Mouse (Mus musculus): ENCODE data around the gene Snrpc. TPM values are rescaled to one million over a fixed set of nuclear protein-coding genes. Genes with fewer than 3 reads are reported as not detected.

Snrpc gene
- polyA plus RNA-seq, 1 experiment from 2014 or later = 299 TPM

DNA sequence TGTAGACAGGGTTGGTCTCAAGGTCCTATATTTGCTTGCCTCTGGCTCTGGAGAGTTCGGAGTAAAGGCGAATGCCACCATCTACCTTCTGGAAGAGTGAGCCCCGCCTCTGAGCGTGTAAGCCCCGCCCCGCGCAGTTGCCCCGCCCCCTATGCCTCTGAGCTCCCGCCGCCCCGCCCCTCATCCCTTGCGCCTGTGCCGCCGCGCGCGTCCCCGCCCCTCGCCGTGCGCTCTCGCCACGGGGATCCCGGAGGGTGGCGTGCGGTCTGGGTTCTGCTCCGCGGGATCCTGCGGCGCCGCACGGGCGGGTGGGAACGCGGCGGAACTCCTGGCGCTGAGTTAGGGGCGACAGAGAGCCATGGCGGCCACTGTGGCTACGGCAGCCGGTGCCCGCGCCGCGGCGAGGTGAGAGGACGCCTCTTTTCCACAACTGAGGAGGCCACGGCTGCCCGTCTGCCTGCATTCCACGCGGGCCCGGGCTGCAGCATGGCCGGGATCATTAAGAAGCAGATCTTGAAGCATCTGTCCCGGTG is 18.4 kb downstream of the Snrpc start, which contains the start of gene Uhrf1bp1:
Gene Uhrf1bp1 (plus strand): TSS at position 177 of the 533 bp plus-strand sequence.
- H3K4me1 ChIP-seq = peaks cover 23% of the 10 kb centered on the region
- peak within 1 kb of the TSS; percentile 73 for H3K4me2 ChIP-seq (replicated peaks)
- no peaks in the 10 kb centered on the region for H3K9me3 ChIP-seq
- no peaks in the 10 kb centered on the region for H3K27me3 ChIP-seq
- under 1% methylated on average over 54 of the region's 54 CpGs for WGBS
- peak within 1 kb of the TSS; percentile 73 for H3K9ac ChIP-seq (replicated peaks)
- peak within 1 kb of the TSS; percentile 71 for H3K27ac ChIP-seq (replicated peaks)
- peak within 1 kb of the TSS; percentile 79 for H3K4me3 ChIP-seq
- H3K36me3 ChIP-seq = peaks cover 20% of the 10 kb centered on the region
- peak; percentile 88 for ATAC-seq (replicated peaks)

GRCm38 (mm10) chr17:27856798-27857648 is 19.1 kb downstream of the Snrpc start:
- peak overlapping the region; percentile 79 for H3K4me3 ChIP-seq
- H3K27ac ChIP-seq (replicated peaks) = peak overlapping the region; percentile 71
- H3K36me3 ChIP-seq = peaks cover 18% of the 10 kb centered on the region
- H3K27me3 ChIP-seq = no peaks in the 10 kb centered on the region
- peak; percentile 59 for ATAC-seq (replicated peaks)
- H3K4me2 ChIP-seq (replicated peaks) = peak overlapping the region; percentile 73
- WGBS = 1% methylated on average over 52 of the region's 52 CpGs
- no peaks in the 10 kb centered on the region for H3K9me3 ChIP-seq
- H3K9ac ChIP-seq (replicated peaks) = peak overlapping the region; percentile 73
- H3K4me1 ChIP-seq = peaks cover 23% of the 10 kb centered on the region

GRCm38 (mm10) chr17:27857649-27858475 is 19.9 kb downstream of the Snrpc start:
- Histone ChIP-seq H3K27ac (replicated peaks) (no peak overlapping the region), H3K36me3 (peaks cover 10% of the 10 kb centered on the region; the same call in 1 of the 2 replicates)

DNA sequence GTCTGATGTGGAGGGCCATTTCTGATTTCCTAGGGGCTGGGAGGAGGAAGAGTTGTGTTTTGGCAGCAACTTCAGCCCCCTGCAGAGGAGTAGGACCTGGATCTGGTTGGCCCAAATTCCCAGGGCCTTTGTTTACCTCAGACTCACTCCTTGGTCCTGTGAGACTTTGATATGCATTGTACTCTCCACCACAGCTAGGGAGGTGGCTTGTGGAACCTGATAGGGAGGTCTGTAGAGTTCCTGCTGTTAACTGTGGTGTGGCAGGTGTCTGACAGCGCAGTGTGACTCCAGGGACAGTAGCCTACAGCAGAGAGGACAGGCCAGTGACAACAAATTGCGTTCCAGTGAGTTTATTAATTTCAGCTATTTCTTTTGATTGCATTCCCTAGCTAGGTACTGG is 21.2 kb downstream of the Snrpc start:
- Histone ChIP-seq H3K9ac (replicated peaks) (no peak overlapping the region), H3K4me3 (no peak overlapping the region), H3K27me3 (no peaks in the 10 kb centered on the region), H3K4me1 (peaks cover 23% of the 10 kb centered on the region), H3K36me3 (peaks cover 3% of the 10 kb centered on the region; the same call in 1 of the 2 replicates), H3K9me3 (no peaks in the 10 kb centered on the region), H3K4me2 (replicated peaks) (no peak overlapping the region), H3K27ac (replicated peaks) (no peak overlapping the region)
- no peak for ATAC-seq (replicated peaks)
- 54% methylated on average over 2 of the region's 2 CpGs for WGBS

More at GRCm38 (mm10) chr17:27857649-27858475, 19.9 kb downstream of the Snrpc start:
- Histone ChIP-seq H3K27me3 (no peaks in the 10 kb centered on the region), H3K4me3 (peak overlapping the region; percentile 79), H3K9ac (replicated peaks) (peak overlapping the region; percentile 73; the same call in 1 of the 2 replicates), H3K4me1 (peaks cover 23% of the 10 kb centered on the region), H3K9me3 (no peaks in the 10 kb centered on the region), H3K4me2 (replicated peaks) (peak overlapping the region; percentile 73)
- no peak for ATAC-seq (replicated peaks)
- 66% methylated on average over 11 of the region's 11 CpGs for WGBS

DNA sequence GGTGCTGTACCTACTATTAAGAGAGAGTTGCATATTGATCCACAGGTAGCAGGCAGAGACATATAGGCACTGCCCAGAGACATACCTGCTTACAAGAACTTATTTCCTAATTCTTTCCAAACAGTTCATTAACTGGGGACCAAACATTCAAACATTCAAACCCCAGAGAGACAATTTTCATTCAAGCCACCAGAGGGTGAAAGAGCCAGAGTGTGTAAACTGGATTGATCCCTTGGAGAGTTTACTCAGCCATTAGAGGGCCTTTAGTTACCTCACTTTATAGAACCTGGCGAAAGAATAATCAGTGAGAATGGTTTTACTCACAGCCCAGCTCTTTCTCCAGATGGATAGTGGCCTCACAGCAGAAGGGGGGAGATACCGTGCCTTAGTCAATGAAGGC is 27.5 kb downstream of the Snrpc start:
- WGBS = 75% methylated on average over 2 of the region's 2 CpGs
- H3K27ac ChIP-seq (replicated peaks) = no peak overlapping the region
- no peaks in the 10 kb centered on the region; the same call in 1 of the 2 replicates for H3K36me3 ChIP-seq
- H3K4me1 ChIP-seq = no peaks in the 10 kb centered on the region
- ATAC-seq (replicated peaks) = no peak
- no peaks in the 10 kb centered on the region for H3K9me3 ChIP-seq
- no peak overlapping the region for H3K4me2 ChIP-seq (replicated peaks)
- no peak overlapping the region for H3K4me3 ChIP-seq
- no peaks in the 10 kb centered on the region for H3K27me3 ChIP-seq
- no peak overlapping the region for H3K9ac ChIP-seq (replicated peaks)

GRCm38 (mm10) chr17:27866737-27867136 is 28.8 kb downstream of the Snrpc start:
- peaks cover 2% of the 10 kb centered on the region; the same call in 1 of the 2 replicates for H3K4me1 ChIP-seq
- ATAC-seq (replicated peaks) = no peak
- no peak overlapping the region for H3K4me2 ChIP-seq (replicated peaks)
- no peaks in the 10 kb centered on the region for H3K27me3 ChIP-seq
- 88% methylated on average over 4 of the region's 4 CpGs for WGBS
- no peaks in the 10 kb centered on the region for H3K9me3 ChIP-seq
- H3K36me3 ChIP-seq = no peaks in the 10 kb centered on the region; the same call in 1 of the 2 replicates
- H3K27ac ChIP-seq (replicated peaks) = no peak overlapping the region
- H3K4me3 ChIP-seq = no peak overlapping the region
- H3K9ac ChIP-seq (replicated peaks) = no peak overlapping the region

GRCm38 (mm10) chr17:27871851-27872250 is 33.9 kb downstream of the Snrpc start:
- H3K4me2 ChIP-seq (replicated peaks) = no peak overlapping the region
- no peak overlapping the region for H3K9ac ChIP-seq (replicated peaks)
- no peaks in the 10 kb centered on the region; the same call in 1 of the 2 replicates for H3K36me3 ChIP-seq
- no peak overlapping the region for H3K27ac ChIP-seq (replicated peaks)
- no peaks in the 10 kb centered on the region for H3K9me3 ChIP-seq
- peaks cover 2% of the 10 kb centered on the region; the same call in 1 of the 2 replicates for H3K4me1 ChIP-seq
- H3K4me3 ChIP-seq = no peak overlapping the region
- 67% methylated on average over 3 of the region's 3 CpGs for WGBS
- H3K27me3 ChIP-seq = no peaks in the 10 kb centered on the region
- ATAC-seq (replicated peaks) = no peak

DNA sequence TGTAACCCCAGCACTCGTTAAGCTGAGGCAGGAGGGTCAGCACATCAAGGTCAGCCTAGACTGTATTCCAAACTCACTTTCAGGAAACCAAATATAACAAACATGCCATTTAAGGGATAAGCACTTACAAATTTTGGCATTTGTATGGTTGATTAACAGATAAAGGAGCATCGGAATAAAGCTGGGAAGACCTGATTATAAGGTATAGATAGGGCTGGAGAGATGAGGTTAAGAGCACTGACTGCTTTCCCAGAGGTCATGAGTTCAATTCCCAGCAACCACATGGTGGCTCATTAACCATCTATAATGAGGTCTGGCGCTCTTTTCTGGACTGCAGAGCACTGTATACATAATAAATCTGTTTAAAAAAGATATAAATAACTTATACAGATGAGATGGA is 35.6 kb downstream of the Snrpc start:
- ATAC-seq (replicated peaks) = no peak
- Histone ChIP-seq H3K27ac (replicated peaks) (no peak overlapping the region), H3K9ac (replicated peaks) (no peak overlapping the region), H3K9me3 (no peaks in the 10 kb centered on the region), H3K36me3 (no peaks in the 10 kb centered on the region; the same call in 1 of the 2 replicates), H3K4me3 (no peak overlapping the region), H3K4me1 (peaks cover 2% of the 10 kb centered on the region; the same call in 1 of the 2 replicates), H3K27me3 (no peaks in the 10 kb centered on the region), H3K4me2 (replicated peaks) (no peak overlapping the region)
- 77% methylated on average over 3 of the region's 3 CpGs for WGBS

- 78% methylated on average over 5 of the region's 5 CpGs for WGBS
- Histone ChIP-seq H3K9ac (replicated peaks) (no peak overlapping the region), H3K4me3 (no peak overlapping the region), H3K4me1 (peaks cover 2% of the 10 kb centered on the region; the same call in 1 of the 2 replicates), H3K27ac (replicated peaks) (no peak overlapping the region), H3K9me3 (no peaks in the 10 kb centered on the region), H3K36me3 (peaks cover 3% of the 10 kb centered on the region; the same call in 1 of the 2 replicates), H3K27me3 (no peaks in the 10 kb centered on the region), H3K4me2 (replicated peaks) (no peak overlapping the region)
- ATAC-seq (replicated peaks) = no peak
Measured at GRCm38 (mm10) chr17:27874510-27874909, 36.6 kb downstream of the Snrpc start.

- no peaks in the 10 kb centered on the region for H3K27me3 ChIP-seq
- H3K4me2 ChIP-seq (replicated peaks) = no peak overlapping the region
- H3K36me3 ChIP-seq = peaks cover 30% of the 10 kb centered on the region
- no peaks in the 10 kb centered on the region for H3K9me3 ChIP-seq
- H3K4me3 ChIP-seq = no peak overlapping the region
- H3K4me1 ChIP-seq = no peaks in the 10 kb centered on the region
- 69% methylated on average over 11 of the region's 11 CpGs for WGBS
- no peak for ATAC-seq (replicated peaks)
- no peak overlapping the region for H3K27ac ChIP-seq (replicated peaks)
- no peak overlapping the region for H3K9ac ChIP-seq (replicated peaks)
Measured at GRCm38 (mm10) chr17:27881518-27881917, 43.6 kb downstream of the Snrpc start.

GRCm38 (mm10) chr17:27883129-27883528 is 45.2 kb downstream of the Snrpc start:
- Histone ChIP-seq H3K27me3 (no peaks in the 10 kb centered on the region), H3K4me2 (replicated peaks) (no peak overlapping the region), H3K27ac (replicated peaks) (no peak overlapping the region), H3K4me3 (no peak overlapping the region), H3K9ac (replicated peaks) (no peak overlapping the region), H3K36me3 (peaks cover 44% of the 10 kb centered on the region), H3K4me1 (no peaks in the 10 kb centered on the region), H3K9me3 (no peaks in the 10 kb centered on the region)
- no peak for ATAC-seq (replicated peaks)
- WGBS = 94% methylated on average over 8 of the region's 8 CpGs

All from forebrain, embryonic 15.5 days (tissue).